Mouse (Mus musculus): ENCODE measurements at regions not wholly inside any gene's neighbourhood (a gene's known extent, or its start where the extent isn't known, plus 50 kb on each side); places are given as distances from the start of the nearest gene placed in this dataset.
"Not testable (repeated sequence)": the region's sequence is repeated elsewhere in the genome, so short reads cannot be mapped to it uniquely, and the experiment has no call there.

- no peak overlapping the region for H3K4me3 ChIP-seq (ENCODE audit: low read depth, low read length)
- no peaks in the 10 kb centered on the region for H3K4me1 ChIP-seq (replicated peaks; ENCODE audit: control insufficient read depth, insufficient read depth)
- 61% methylated on average over 2 of the region's 2 CpGs for WGBS
- H3K27ac ChIP-seq (replicated peaks) = no peak overlapping the region
- no peak overlapping the region for H3K4me2 ChIP-seq (replicated peaks; ENCODE audit: low read depth)
- no peaks in the 10 kb centered on the region for H3K36me3 ChIP-seq (ENCODE audit: control insufficient read depth, insufficient read depth, low read length)
- DNase-seq (ENCODE audit: low spot score) = no peak
- no peak for ATAC-seq (ENCODE audit: low FRiP score, low TSS enrichment)
- no peaks in the 10 kb centered on the region for H3K27me3 ChIP-seq (ENCODE audit: control insufficient read depth, insufficient read depth, low read length)
- no peak overlapping the region for H3K9ac ChIP-seq (ENCODE audit: low read length)
- TF ChIP-seq CTCF (IDR thresholded peaks at IDR 0.05; ENCODE audit: low read depth) (no peak), EP300 (optimal IDR thresholded peaks at IDR 0.05) (no peak)
- no peaks in the 10 kb centered on the region for H3K9me3 ChIP-seq (ENCODE audit: control insufficient read depth, low read length)
Measured at GRCm38 (mm10) chr10:38380388-38380787, 441.2 kb downstream of the Rfpl4b start.

GRCm38 (mm10) chr10:38366776-38367175 lies 454.8 kb downstream of the Rfpl4b start:
- WGBS = 85% methylated on average over 2 of the region's 2 CpGs
- no peaks in the 10 kb centered on the region for H3K4me1 ChIP-seq (replicated peaks; ENCODE audit: control insufficient read depth, insufficient read depth)
- no peaks in the 10 kb centered on the region for H3K36me3 ChIP-seq (ENCODE audit: control insufficient read depth, insufficient read depth, low read length)
- TF ChIP-seq EP300 (optimal IDR thresholded peaks at IDR 0.05) (no peak), CTCF (IDR thresholded peaks at IDR 0.05; ENCODE audit: low read depth) (no peak)
- no peak overlapping the region for H3K4me2 ChIP-seq (replicated peaks; ENCODE audit: low read depth)
- no peak overlapping the region for H3K9ac ChIP-seq (ENCODE audit: low read length)
- DNase-seq (ENCODE audit: low spot score) (no peak), ATAC-seq (ENCODE audit: low FRiP score, low TSS enrichment) (no peak)
- no peaks in the 10 kb centered on the region for H3K27me3 ChIP-seq (ENCODE audit: control insufficient read depth, insufficient read depth, low read length)
- H3K9me3 ChIP-seq (ENCODE audit: control insufficient read depth, low read length) = no peaks in the 10 kb centered on the region
- no peak overlapping the region for H3K4me3 ChIP-seq (ENCODE audit: low read depth, low read length)
- no peak overlapping the region for H3K27ac ChIP-seq (replicated peaks)

DNA sequence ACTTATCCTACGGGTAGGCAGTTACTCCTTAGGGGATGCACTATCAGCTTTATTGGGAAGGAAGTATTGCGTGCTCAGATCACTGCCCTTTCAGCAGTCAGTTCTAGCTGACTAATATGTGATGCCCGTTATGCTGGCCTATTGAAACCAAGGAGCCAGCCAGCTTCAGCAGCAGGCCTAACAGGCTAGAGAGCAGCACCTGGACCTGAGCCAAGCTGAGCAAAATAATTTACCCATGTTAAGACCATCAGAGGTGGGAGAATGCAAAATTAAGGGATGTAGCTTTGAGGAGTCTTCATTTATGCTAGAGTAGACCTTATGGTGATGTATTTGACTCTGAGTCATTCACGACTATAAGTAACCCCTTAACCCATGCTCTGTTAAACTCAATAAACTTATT lies 456.7 kb downstream of the Rfpl4b start:
- Histone ChIP-seq H3K4me1 (replicated peaks; ENCODE audit: control insufficient read depth, insufficient read depth) (no peaks in the 10 kb centered on the region), H3K27ac (replicated peaks) (no peak overlapping the region), H3K9ac (ENCODE audit: low read length) (no peak overlapping the region), H3K9me3 (ENCODE audit: control insufficient read depth, low read length) (no peaks in the 10 kb centered on the region), H3K36me3 (ENCODE audit: control insufficient read depth, insufficient read depth, low read length) (no peaks in the 10 kb centered on the region), H3K4me2 (replicated peaks; ENCODE audit: low read depth) (no peak overlapping the region), H3K4me3 (ENCODE audit: low read depth, low read length) (no peak overlapping the region), H3K27me3 (ENCODE audit: control insufficient read depth, insufficient read depth, low read length) (no peaks in the 10 kb centered on the region)
- WGBS = 78% methylated on average over 4 of the region's 4 CpGs
- TF ChIP-seq EP300 (optimal IDR thresholded peaks at IDR 0.05) = no peak
- TF ChIP-seq CTCF (IDR thresholded peaks at IDR 0.05; ENCODE audit: low read depth) = no peak
- DNase-seq (ENCODE audit: low spot score) = no peak
- ATAC-seq (ENCODE audit: low FRiP score, low TSS enrichment) = no peak

DNA sequence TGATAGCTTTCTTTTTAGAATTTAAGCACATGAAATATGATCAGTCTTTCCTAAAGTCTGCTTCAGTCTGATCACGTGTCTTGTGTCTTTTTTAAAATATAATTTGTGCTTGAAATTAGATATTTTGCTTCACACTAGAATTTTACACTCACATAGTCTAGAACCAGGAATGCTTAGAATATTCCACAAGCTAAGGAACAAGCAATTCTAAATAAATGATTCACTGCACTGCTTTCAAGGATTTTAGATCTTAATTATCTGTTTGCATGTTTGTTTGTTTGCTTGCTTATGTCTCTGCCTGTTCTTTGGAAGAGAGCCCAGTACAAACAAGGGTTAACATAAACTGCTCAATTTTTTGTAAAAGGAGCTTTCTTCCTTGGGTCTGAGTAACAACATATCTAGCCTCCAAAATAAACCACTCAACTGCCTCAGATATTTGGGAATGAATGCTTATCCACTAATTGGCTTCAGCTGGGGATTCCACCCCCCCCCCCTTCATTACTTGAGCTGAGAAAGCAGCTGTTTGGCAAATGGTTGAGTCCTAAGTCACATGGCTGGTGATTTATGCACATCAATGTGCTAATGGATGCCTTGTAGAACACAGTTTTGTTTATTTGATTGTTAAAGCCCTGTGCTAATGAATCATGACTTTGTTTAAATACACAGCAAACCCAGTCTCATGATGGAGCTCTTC lies 463.9 kb downstream of the Rfpl4b start:
- Histone ChIP-seq H3K4me3 (ENCODE audit: low read depth, low read length) (no peak overlapping the region), H3K36me3 (ENCODE audit: control insufficient read depth, insufficient read depth, low read length) (no peaks in the 10 kb centered on the region), H3K9ac (ENCODE audit: low read length) (no peak overlapping the region), H3K27ac (replicated peaks) (no peak overlapping the region), H3K27me3 (ENCODE audit: control insufficient read depth, insufficient read depth, low read length) (no peaks in the 10 kb centered on the region), H3K4me1 (replicated peaks; ENCODE audit: control insufficient read depth, insufficient read depth) (no peaks in the 10 kb centered on the region), H3K4me2 (replicated peaks; ENCODE audit: low read depth) (no peak overlapping the region), H3K9me3 (ENCODE audit: control insufficient read depth, low read length) (no peaks in the 10 kb centered on the region)
- 47% methylated on average over 1 of the region's 1 CpGs for WGBS
- DNase-seq (ENCODE audit: low spot score) (no peak), ATAC-seq (ENCODE audit: low FRiP score, low TSS enrichment) (peak; percentile 40; the same call in 1 of the 2 replicates)
- no peak for TF ChIP-seq CTCF (IDR thresholded peaks at IDR 0.05; ENCODE audit: low read depth)
- TF ChIP-seq EP300 (optimal IDR thresholded peaks at IDR 0.05) = no peak

- Histone ChIP-seq H3K4me3 (ENCODE audit: low read depth, low read length) (no peak overlapping the region), H3K4me1 (replicated peaks; ENCODE audit: control insufficient read depth, insufficient read depth) (no peaks in the 10 kb centered on the region), H3K36me3 (ENCODE audit: control insufficient read depth, insufficient read depth, low read length) (no peaks in the 10 kb centered on the region), H3K27ac (replicated peaks) (no peak overlapping the region), H3K9ac (ENCODE audit: low read length) (no peak overlapping the region), H3K4me2 (replicated peaks; ENCODE audit: low read depth) (no peak overlapping the region), H3K9me3 (ENCODE audit: control insufficient read depth, low read length) (no peaks in the 10 kb centered on the region), H3K27me3 (ENCODE audit: control insufficient read depth, insufficient read depth, low read length) (no peaks in the 10 kb centered on the region)
- DNase-seq (ENCODE audit: low spot score) (no peak), ATAC-seq (ENCODE audit: low FRiP score, low TSS enrichment) (no peak)
- no peak for TF ChIP-seq EP300 (optimal IDR thresholded peaks at IDR 0.05)
- TF ChIP-seq CTCF (IDR thresholded peaks at IDR 0.05; ENCODE audit: low read depth) = no peak
- WGBS = 30% methylated on average over 2 of the region's 2 CpGs
Measured at GRCm38 (mm10) chr10:38353973-38354372, 467.6 kb downstream of the Rfpl4b start.

DNA sequence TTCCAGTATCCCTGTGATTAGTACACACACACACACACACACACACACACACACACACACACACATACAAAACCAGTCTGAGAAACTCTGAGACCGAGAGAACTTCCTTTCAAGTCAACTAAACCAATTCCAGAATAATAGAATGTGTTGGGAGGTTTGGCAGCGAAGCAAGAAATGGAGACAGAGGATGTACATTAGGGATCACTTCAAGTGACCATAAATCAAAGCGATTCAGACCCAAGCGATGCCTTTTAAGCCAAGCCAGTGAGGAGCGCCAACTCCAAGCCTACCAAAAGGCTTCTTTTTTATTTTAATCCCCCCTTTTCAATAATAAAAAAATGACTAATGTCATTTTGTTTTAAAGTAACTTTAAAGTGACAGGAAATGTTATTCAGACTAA lies 468.1 kb downstream of the Rfpl4b start:
- Histone ChIP-seq H3K36me3 (ENCODE audit: control insufficient read depth, insufficient read depth, low read length) (no peaks in the 10 kb centered on the region), H3K9ac (ENCODE audit: low read length) (no peak overlapping the region), H3K9me3 (ENCODE audit: control insufficient read depth, low read length) (no peaks in the 10 kb centered on the region), H3K4me1 (replicated peaks; ENCODE audit: control insufficient read depth, insufficient read depth) (no peaks in the 10 kb centered on the region), H3K4me2 (replicated peaks; ENCODE audit: low read depth) (no peak overlapping the region), H3K27ac (replicated peaks) (no peak overlapping the region), H3K4me3 (ENCODE audit: low read depth, low read length) (no peak overlapping the region), H3K27me3 (ENCODE audit: control insufficient read depth, insufficient read depth, low read length) (no peaks in the 10 kb centered on the region)
- TF ChIP-seq CTCF (IDR thresholded peaks at IDR 0.05; ENCODE audit: low read depth) = no peak
- ATAC-seq (ENCODE audit: low FRiP score, low TSS enrichment) (no peak), DNase-seq (ENCODE audit: low spot score) (no peak)
- WGBS = 30% methylated on average over 5 of the region's 5 CpGs

DNA sequence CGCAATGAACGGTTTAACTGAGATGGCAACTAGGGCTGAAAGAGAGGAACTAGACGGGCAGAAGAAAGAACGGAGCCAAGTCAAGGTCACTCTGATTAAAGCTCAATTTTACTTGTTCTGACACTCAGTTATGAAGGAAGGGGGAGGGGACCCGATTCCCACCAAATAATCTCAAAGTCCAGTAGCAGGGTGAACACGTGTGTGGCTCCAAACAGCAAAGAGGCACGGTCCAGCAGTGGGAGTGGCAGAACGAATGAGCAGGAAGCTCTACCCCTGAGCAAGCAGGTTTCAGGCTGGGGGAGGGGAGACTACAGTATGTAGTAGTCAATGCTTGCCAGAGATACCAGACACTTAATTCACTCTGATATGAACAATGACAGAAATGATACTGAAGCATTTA lies 474.6 kb downstream of the Rfpl4b start:
- H3K4me1 ChIP-seq (replicated peaks; ENCODE audit: control insufficient read depth, insufficient read depth); H3K36me3 ChIP-seq (ENCODE audit: control insufficient read depth, insufficient read depth, low read length); H3K9me3 ChIP-seq (ENCODE audit: control insufficient read depth, low read length); H3K4me2 ChIP-seq (replicated peaks; ENCODE audit: low read depth); H3K27me3 ChIP-seq (ENCODE audit: control insufficient read depth, insufficient read depth, low read length); ATAC-seq (ENCODE audit: low FRiP score, low TSS enrichment); H3K27ac ChIP-seq (replicated peaks); H3K4me3 ChIP-seq (ENCODE audit: low read depth, low read length); H3K9ac ChIP-seq (ENCODE audit: low read length): not testable (repeated sequence)
- DNase-seq (ENCODE audit: low spot score) = peak; percentile 15
- WGBS = 43% methylated on average over 8 of the region's 8 CpGs

All from stomach, postnatal 0 days (tissue).